Mouse (Mus musculus): Measurements from ENCODE around the gene Galnt13. TPM values are rescaled to one million over a fixed set of nuclear protein-coding genes. Genes with fewer than 3 reads are reported as not detected.

Galnt13 gene
- polyA plus RNA-seq, 1 experiment: not detected

GRCm38 (mm10) chr2:54751232-54751631 is 315.1 kb downstream of the Galnt13 start:
- Histone ChIP-seq H3K27me3 (ENCODE audit: control insufficient read depth, insufficient read depth, low read length) (no peaks in the 10 kb centered on the region), H3K36me3 (ENCODE audit: control insufficient read depth, insufficient read depth, low read length) (no peaks in the 10 kb centered on the region), H3K4me3 (ENCODE audit: extremely low read depth, insufficient read depth, insufficient read length) (no peak overlapping the region), H3K27ac (ENCODE audit: insufficient read depth, low read length) (no peak overlapping the region), H3K4me1 (ENCODE audit: control insufficient read depth, insufficient read depth, insufficient read length) (no peaks in the 10 kb centered on the region)
- 80% methylated on average over 2 of the region's 2 CpGs for WGBS
- no peak for DNase-seq (ENCODE audit: low read depth in 1 of 2, low spot score in 2 of 2)
- TF ChIP-seq CTCF (IDR thresholded peaks at IDR 0.05; ENCODE audit: extremely low read depth, insufficient read depth, insufficient read length, insufficient replicate concordance): no peak
- no peak for TF ChIP-seq POLR2A (IDR thresholded peaks at IDR 0.05; ENCODE audit: low read depth, low read length)

- Histone ChIP-seq H3K27ac (ENCODE audit: insufficient read depth, low read length) (no peak overlapping the region), H3K4me3 (ENCODE audit: extremely low read depth, insufficient read depth, insufficient read length) (no peak overlapping the region), H3K4me1 (ENCODE audit: control insufficient read depth, insufficient read depth, insufficient read length) (no peaks in the 10 kb centered on the region), H3K36me3 (ENCODE audit: control insufficient read depth, insufficient read depth, low read length) (no peaks in the 10 kb centered on the region), H3K27me3 (ENCODE audit: control insufficient read depth, insufficient read depth, low read length) (no peaks in the 10 kb centered on the region)
- TF ChIP-seq CTCF (IDR thresholded peaks at IDR 0.05; ENCODE audit: extremely low read depth, insufficient read depth, insufficient read length, insufficient replicate concordance) (no peak), POLR2A (IDR thresholded peaks at IDR 0.05; ENCODE audit: low read depth, low read length) (no peak)
- WGBS: 36% methylated on average over 4 of the region's 4 CpGs
- DNase-seq (ENCODE audit: low read depth in 1 of 2, low spot score in 2 of 2): no peak
Observed at GRCm38 (mm10) chr2:54759781-54760180, 323.7 kb downstream of the Galnt13 start.

- DNase-seq (ENCODE audit: low read depth in 1 of 2, low spot score in 2 of 2): no peak
- 90% methylated on average over 2 of the region's 2 CpGs for WGBS
- no peak for TF ChIP-seq POLR2A (IDR thresholded peaks at IDR 0.05; ENCODE audit: low read depth, low read length)
- TF ChIP-seq CTCF (IDR thresholded peaks at IDR 0.05; ENCODE audit: extremely low read depth, insufficient read depth, insufficient read length, insufficient replicate concordance): no peak
- H3K4me1 ChIP-seq (ENCODE audit: control insufficient read depth, insufficient read depth, insufficient read length): no peaks in the 10 kb centered on the region
- H3K27me3 ChIP-seq (ENCODE audit: control insufficient read depth, insufficient read depth, low read length): no peaks in the 10 kb centered on the region
- no peak overlapping the region; the same call in 1 of the 2 replicates for H3K4me3 ChIP-seq (ENCODE audit: extremely low read depth, insufficient read depth, insufficient read length)
- H3K27ac ChIP-seq (ENCODE audit: insufficient read depth, low read length): no peak overlapping the region
- H3K36me3 ChIP-seq (ENCODE audit: control insufficient read depth, insufficient read depth, low read length): no peaks in the 10 kb centered on the region
Observed at GRCm38 (mm10) chr2:54778790-54779273, 342.7 kb downstream of the Galnt13 start.

- H3K4me1 ChIP-seq (ENCODE audit: control insufficient read depth, insufficient read depth, insufficient read length): no peaks in the 10 kb centered on the region
- no peaks in the 10 kb centered on the region for H3K36me3 ChIP-seq (ENCODE audit: control insufficient read depth, insufficient read depth, low read length)
Observed at GRCm38 (mm10) chr2:54813670-54814256, 377.6 kb downstream of the Galnt13 start.

GRCm38 (mm10) chr2:54841245-54841644 is 405.1 kb downstream of the Galnt13 start:
- no peak for DNase-seq (ENCODE audit: low read depth in 1 of 2, low spot score in 2 of 2)
- 60% methylated on average over 1 of the region's 1 CpGs for WGBS
- Histone ChIP-seq H3K36me3 (ENCODE audit: control insufficient read depth, insufficient read depth, low read length) (no peaks in the 10 kb centered on the region), H3K4me1 (ENCODE audit: control insufficient read depth, insufficient read depth, insufficient read length) (no peaks in the 10 kb centered on the region), H3K4me3 (ENCODE audit: extremely low read depth, insufficient read depth, insufficient read length) (no peak overlapping the region), H3K27ac (ENCODE audit: insufficient read depth, low read length) (no peak overlapping the region), H3K27me3 (ENCODE audit: control insufficient read depth, insufficient read depth, low read length) (no peaks in the 10 kb centered on the region)
- TF ChIP-seq CTCF (IDR thresholded peaks at IDR 0.05; ENCODE audit: extremely low read depth, insufficient read depth, insufficient read length, insufficient replicate concordance): no peak
- no peak for TF ChIP-seq POLR2A (IDR thresholded peaks at IDR 0.05; ENCODE audit: low read depth, low read length)

More at GRCm38 (mm10) chr2:54813670-54814256, 377.6 kb downstream of the Galnt13 start:
- Histone ChIP-seq H3K27me3 (ENCODE audit: control insufficient read depth, insufficient read depth, low read length) (no peaks in the 10 kb centered on the region), H3K27ac (ENCODE audit: insufficient read depth, low read length) (no peak overlapping the region), H3K4me3 (ENCODE audit: extremely low read depth, insufficient read depth, insufficient read length) (no peak overlapping the region)
- no peak for TF ChIP-seq POLR2A (IDR thresholded peaks at IDR 0.05; ENCODE audit: low read depth, low read length)
- no peak for TF ChIP-seq CTCF (IDR thresholded peaks at IDR 0.05; ENCODE audit: extremely low read depth, insufficient read depth, insufficient read length, insufficient replicate concordance)
- WGBS: 80% methylated on average over 2 of the region's 2 CpGs
- no peak for DNase-seq (ENCODE audit: low read depth in 1 of 2, low spot score in 2 of 2)

GRCm38 (mm10) chr2:54906282-54907060 is 470.4 kb downstream of the Galnt13 start:
- no peaks in the 10 kb centered on the region for H3K36me3 ChIP-seq (ENCODE audit: control insufficient read depth, insufficient read depth, low read length)
- H3K27ac ChIP-seq (ENCODE audit: insufficient read depth, low read length): no peak overlapping the region
- TF ChIP-seq CTCF (IDR thresholded peaks at IDR 0.05; ENCODE audit: extremely low read depth, insufficient read depth, insufficient read length, insufficient replicate concordance) (no peak), POLR2A (IDR thresholded peaks at IDR 0.05; ENCODE audit: low read depth, low read length) (no peak)
- H3K4me1 ChIP-seq (ENCODE audit: control insufficient read depth, insufficient read depth, insufficient read length): no peaks in the 10 kb centered on the region
- no peak for DNase-seq (ENCODE audit: low read depth in 1 of 2, low spot score in 2 of 2)
- 87% methylated on average over 7 of the region's 7 CpGs for whole genome bisulfite sequencing
- no peaks in the 10 kb centered on the region for H3K27me3 ChIP-seq (ENCODE audit: control insufficient read depth, insufficient read depth, low read length)
- no peak overlapping the region for H3K4me3 ChIP-seq (ENCODE audit: extremely low read depth, insufficient read depth, insufficient read length)

Measured in spleen, adult 2 months (tissue).